Mouse (Mus musculus) forebrain, embryonic 16.5 days (tissue): ENCODE results near the gene Nsa2. TPM values are rescaled to one million over a fixed set of nuclear protein-coding genes. Genes with fewer than 3 reads are reported as not detected.

Experiments
- ATAC-seq: fragments of 200-750 bp; cut with Nextera tagmentation; 2 replicates; pipeline ENCODE4 v1.8.0; 2017; ENCODE audit warnings: mild to moderate bottlenecking, moderate library complexity
- H3K27ac ChIP-seq: fragments of 300-500 bp; sonication (generic); 2 replicates; pipeline ENCODE4 v1.5.1; 2014; ENCODE audit warnings: low read length, control low read depth
- H3K27me3 ChIP-seq: fragments of 300-500 bp; sonication (generic); replicated peaks from 2 replicates; pipeline ENCODE4 v1.6.1; 2014; ENCODE audit warnings: low read length; ENCODE audit not compliant: control insufficient read depth, insufficient read depth
- H3K36me3 ChIP-seq: fragments of 300-500 bp; sonication (generic); 2 replicates; pipeline ENCODE4 v1.6.1; 2014; ENCODE audit not compliant: control insufficient read depth, insufficient read depth
- H3K4me1 ChIP-seq: fragments of 300-500 bp; sonication (generic); replicated peaks from 2 replicates; pipeline ENCODE4 v1.6.1; 2014; ENCODE audit warnings: low read length; ENCODE audit not compliant: control insufficient read depth, insufficient read depth
- H3K4me2 ChIP-seq: fragments of 300-500 bp; sonication (generic); 2 replicates; pipeline ENCODE4 v1.6.1; 2014; ENCODE audit warnings: mild to moderate bottlenecking, low read length, control low read depth
- H3K4me3 ChIP-seq: fragments of 300-500 bp; sonication (generic); replicated peaks from 2 replicates; pipeline ENCODE4 v1.5.1; 2014; ENCODE audit warnings: mild to moderate bottlenecking, low read length, control low read depth
- H3K9ac ChIP-seq: fragments of 300-500 bp; sonication (generic); replicated peaks from 2 replicates; pipeline ENCODE4 v1.6.1; 2014; ENCODE audit warnings: low read depth, low read length, control low read depth
- H3K9me3 ChIP-seq: fragments of 300-500 bp; sonication (generic); 2 replicates; pipeline ENCODE4 v1.6.1; 2016; ENCODE audit warnings: low read length; ENCODE audit not compliant: control insufficient read depth
- WGBS: fragments of 180-500 bp; shearing (Covaris S2); extraction: QIAGEN DNeasy Blood & Tissue Kit; methylation state at CpG from one replicate; pipeline ENCODE4 v1.1.7; 2014; 5-methylcytosine and 5-hydroxymethylcytosine counted together
- polyA plus RNA-seq: library from polyadenylated mRNA; unstranded; fragments of >200 nt; fragmentation: Nextera tagmentation; extraction: Ambion mirVana; gene quantifications from 2 replicates; pipeline ENCODE4 v1.2.1, GENCODE M21; 2015

The Nsa2 gene
- polyA plus RNA-seq = 37.4 and 40.7 TPM in 2 replicates

DNA sequence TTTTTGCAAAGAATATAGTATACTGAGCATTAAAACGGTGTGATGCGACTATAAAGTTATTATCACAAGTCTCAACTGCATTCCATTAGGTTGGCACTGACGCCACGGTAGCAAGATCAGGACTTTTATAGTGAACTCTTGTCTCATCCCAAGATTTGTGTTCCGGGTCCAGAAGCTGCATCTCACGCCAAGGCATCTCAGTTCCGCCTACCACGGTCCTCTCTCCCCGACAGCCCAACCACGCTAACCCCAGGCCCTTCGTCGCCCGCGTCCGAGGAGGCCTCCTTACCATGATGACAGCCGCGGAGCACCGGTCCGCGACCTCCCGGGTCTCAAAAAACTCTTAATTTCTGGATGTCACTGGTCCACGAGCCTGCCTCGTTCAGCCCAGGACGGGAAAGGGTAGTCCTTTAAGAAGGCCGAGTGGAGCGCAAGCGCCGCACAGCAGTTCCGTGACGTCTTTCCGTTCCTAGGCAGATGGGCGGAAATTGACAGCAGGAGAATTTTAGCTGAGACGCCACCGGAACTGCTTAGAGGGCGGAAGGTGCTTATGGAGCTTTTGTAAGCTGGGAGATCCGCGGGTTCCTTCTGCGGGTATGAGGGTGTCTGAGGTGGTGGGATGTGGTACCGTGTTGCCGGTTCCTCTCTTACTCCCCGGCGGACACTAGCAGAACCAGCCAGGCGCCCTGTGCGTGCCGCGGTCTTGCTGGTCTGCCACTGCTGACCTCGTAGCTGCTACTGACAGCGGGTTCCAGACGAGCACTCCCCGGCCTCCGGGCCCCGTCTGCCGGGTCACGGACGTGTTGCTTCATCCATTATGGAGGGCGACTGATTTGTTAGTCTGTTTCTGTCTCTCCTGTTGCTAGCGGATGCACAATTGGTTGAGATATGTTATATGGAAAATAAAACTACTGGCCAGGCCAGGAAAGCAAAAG, at the start of gene Nsa2, which contains the start of gene Gfm2:
Gene Nsa2, minus strand, starts transcription at position 472 of the 935 bp plus-strand sequence.
Gene Gfm2, plus strand, starts transcription at position 472 of the 935 bp plus-strand sequence.
- ATAC-seq = peak; percentile 99
- under 1% methylated on average over 57 of the region's 57 CpGs for WGBS

DNA sequence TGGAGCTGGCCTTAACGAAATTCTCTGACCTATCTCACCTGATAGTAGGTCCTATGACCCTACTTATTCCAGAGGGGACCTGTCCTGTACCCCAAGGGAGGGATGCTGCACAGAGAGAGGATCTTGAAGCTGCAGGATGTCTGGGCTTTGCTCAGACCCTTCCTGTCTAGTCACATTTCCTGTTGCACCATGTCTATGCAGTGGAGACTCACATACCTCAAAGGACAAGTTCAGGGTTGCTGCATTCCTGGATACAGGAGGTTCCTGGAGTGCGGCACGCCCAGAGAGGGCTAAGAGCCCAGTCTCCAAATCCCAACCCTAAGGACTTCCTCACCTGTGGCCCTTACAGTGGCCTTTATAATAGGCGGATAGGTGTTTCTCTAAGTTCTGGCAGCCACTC, 48.6 kb upstream of the Nsa2 start:
- Histone ChIP-seq H3K4me2 (no peak overlapping the region), H3K4me3 (no peak overlapping the region), H3K27ac (no peak overlapping the region), H3K4me1 (no peaks in the 10 kb centered on the region), H3K9me3 (no peaks in the 10 kb centered on the region), H3K27me3 (no peaks in the 10 kb centered on the region), H3K9ac (no peak overlapping the region), H3K36me3 (no peaks in the 10 kb centered on the region)
- no peak for ATAC-seq
- 84% methylated on average over 4 of the region's 4 CpGs for WGBS

More for the DNA sequence above, at the start of gene Nsa2, which contains the start of gene Gfm2:
- peak within 1 kb of the TSS; percentile 92 for H3K27ac ChIP-seq
- H3K36me3 ChIP-seq = peaks cover 9% of the 10 kb centered on the region
- H3K9ac ChIP-seq = peak within 1 kb of the TSS; percentile 75
- no peaks in the 10 kb centered on the region for H3K27me3 ChIP-seq
- peak within 1 kb of the TSS; percentile 62 for H3K4me3 ChIP-seq
- H3K4me2 ChIP-seq = peak within 1 kb of the TSS; percentile 79
- H3K4me1 ChIP-seq = peaks cover 10% of the 10 kb centered on the region
- H3K9me3 ChIP-seq = no peaks in the 10 kb centered on the region

DNA sequence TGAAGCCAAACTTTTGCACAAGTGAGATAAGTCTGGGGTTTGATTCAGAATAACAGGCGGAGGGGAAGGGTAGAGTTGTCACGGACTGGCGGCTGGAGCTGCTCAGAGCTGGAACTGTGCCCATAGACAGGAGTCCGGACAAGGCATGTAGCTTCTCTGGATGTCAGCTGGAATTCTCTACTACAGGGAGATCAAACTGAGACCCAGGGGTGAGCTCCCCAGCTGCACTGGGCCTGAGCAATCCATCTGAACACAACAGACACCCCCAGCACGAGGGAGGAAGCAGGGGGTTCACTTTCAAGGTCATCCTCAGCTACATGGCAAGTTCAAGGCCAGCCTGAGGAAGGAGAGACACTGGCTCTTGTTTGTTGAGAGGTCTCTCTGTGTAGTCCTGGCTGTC, 46.9 kb upstream of the Nsa2 start:
- Histone ChIP-seq H3K4me2 (no peak overlapping the region), H3K9me3 (no peaks in the 10 kb centered on the region), H3K27ac (no peak overlapping the region), H3K4me3 (no peak overlapping the region), H3K9ac (no peak overlapping the region), H3K27me3 (no peaks in the 10 kb centered on the region), H3K36me3 (no peaks in the 10 kb centered on the region), H3K4me1 (peaks cover 7% of the 10 kb centered on the region; the same call in 1 of the 2 replicates)
- WGBS = 57% methylated on average over 5 of the region's 5 CpGs
- no peak for ATAC-seq

DNA sequence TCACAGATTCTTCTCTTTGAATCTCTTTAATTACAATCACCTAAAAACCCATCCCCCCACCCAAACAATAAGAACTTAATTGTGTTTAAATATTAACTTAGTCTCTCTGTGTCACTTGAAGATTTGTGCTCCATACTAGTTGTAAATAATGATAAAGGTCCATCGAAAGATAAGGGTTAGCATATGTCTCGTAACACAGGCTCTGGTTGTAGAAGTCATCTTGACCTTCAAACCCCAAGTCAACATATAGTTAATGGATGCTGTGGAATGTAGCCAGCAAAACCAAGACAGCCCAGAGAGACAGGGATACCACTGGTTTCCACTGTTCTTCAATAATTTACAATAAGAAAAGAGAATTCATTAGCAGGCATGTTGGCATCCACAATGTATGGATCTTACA, 46.4 kb upstream of the Nsa2 start:
- no peaks in the 10 kb centered on the region for H3K36me3 ChIP-seq
- H3K4me1 ChIP-seq = peaks cover 7% of the 10 kb centered on the region; the same call in 1 of the 2 replicates
- no peak overlapping the region for H3K27ac ChIP-seq
- no peak overlapping the region for H3K4me3 ChIP-seq
- H3K9ac ChIP-seq = no peak overlapping the region
- 97% methylated on average over 2 of the region's 2 CpGs for WGBS
- H3K4me2 ChIP-seq = no peak overlapping the region
- no peaks in the 10 kb centered on the region for H3K27me3 ChIP-seq
- no peak for ATAC-seq
- H3K9me3 ChIP-seq = no peaks in the 10 kb centered on the region

DNA sequence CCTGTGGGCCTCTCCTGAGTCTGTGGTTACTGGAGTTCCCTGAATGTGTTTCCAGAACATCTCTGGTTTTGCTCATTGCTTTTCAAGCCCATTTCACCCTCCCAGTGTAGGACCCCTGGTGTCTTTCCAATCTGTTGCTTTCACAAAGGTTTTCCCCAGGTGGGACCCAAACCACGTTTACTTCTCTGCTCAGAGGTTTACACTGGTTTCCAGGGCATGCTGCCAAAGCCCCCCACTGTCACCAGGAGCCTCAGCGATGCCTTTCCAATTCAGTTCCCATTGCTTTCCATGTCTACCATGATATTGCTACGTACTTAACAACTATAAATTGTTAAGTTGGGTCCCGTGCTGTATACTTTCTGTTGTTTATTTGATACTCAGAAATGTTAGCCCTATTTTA, 45.1 kb upstream of the Nsa2 start:
- H3K4me3 ChIP-seq = no peak overlapping the region
- peaks cover 7% of the 10 kb centered on the region; the same call in 1 of the 2 replicates for H3K4me1 ChIP-seq
- H3K9ac ChIP-seq = no peak overlapping the region
- WGBS = 62% methylated on average over 4 of the region's 4 CpGs
- H3K36me3 ChIP-seq = no peaks in the 10 kb centered on the region
- H3K4me2 ChIP-seq = no peak overlapping the region
- no peak overlapping the region for H3K27ac ChIP-seq
- no peaks in the 10 kb centered on the region for H3K27me3 ChIP-seq
- H3K9me3 ChIP-seq = no peaks in the 10 kb centered on the region
- ATAC-seq = no peak

DNA sequence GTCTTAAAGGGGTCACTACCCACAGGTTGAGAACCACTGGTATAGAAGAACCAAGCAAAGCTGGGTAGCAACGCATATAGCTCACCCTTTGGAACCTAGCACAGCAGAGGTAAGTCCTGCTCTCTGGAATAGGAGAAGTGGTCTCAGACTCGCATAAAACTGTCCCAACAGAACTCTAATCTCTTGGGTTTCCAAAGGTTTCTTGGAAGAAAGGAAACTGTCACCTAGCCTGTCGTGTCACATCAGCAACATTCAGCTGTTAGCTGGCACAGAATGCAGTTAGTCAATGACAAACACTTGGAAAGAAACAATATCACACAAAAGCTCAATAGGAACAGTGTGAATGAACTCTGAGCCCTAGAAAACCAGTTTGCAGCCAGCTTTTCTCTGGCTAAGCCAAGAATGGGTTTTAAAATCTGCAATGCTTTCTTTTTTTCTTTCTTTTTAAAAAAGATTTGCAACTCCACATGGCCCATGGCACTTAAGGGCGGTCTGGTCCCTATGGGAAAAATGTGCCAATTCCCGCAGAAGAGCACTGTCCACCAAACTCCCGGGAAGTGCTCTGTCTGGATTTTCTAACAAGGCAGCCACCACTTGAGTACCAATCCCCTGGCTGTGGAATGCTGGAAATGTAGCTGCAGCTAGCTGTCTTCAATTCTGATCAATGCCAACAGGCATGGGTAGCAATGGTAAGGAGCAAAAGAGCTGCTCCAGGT, 42.5 kb upstream of the Nsa2 start:
- Histone ChIP-seq H3K27me3 (no peaks in the 10 kb centered on the region), H3K4me3 (no peak overlapping the region), H3K4me1 (peaks cover 7% of the 10 kb centered on the region; the same call in 1 of the 2 replicates), H3K4me2 (no peak overlapping the region), H3K27ac (peak overlapping the region; percentile 30; the same call in 1 of the 2 replicates), H3K9me3 (no peaks in the 10 kb centered on the region), H3K9ac (no peak overlapping the region), H3K36me3 (peaks cover 7% of the 10 kb centered on the region)
- 21% methylated on average over 6 of the region's 6 CpGs for WGBS
- peak; percentile 73; the same call in 1 of the 2 replicates for ATAC-seq

DNA sequence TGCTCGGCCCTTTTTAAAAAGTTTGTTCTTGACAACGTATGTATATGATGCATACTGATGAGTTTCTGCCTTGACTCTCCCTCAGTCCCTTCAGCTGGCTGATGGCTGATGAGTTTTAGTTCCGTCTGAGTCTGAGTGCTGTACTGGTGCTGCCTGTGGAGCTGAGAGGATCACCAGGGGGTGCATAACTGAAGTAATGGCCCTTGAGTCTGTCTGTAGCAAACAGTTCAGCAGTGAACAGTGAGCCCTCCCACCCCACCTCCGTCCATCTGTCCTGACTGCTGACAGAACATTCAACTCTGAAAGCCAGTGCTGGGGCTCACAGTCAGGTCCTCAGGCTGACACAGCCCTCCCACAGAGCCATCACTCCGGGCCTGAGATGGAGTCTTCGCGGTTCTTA, 41.2 kb upstream of the Nsa2 start:
- Histone ChIP-seq H3K36me3 (peaks cover 14% of the 10 kb centered on the region), H3K4me2 (no peak overlapping the region), H3K27ac (no peak overlapping the region), H3K4me1 (peaks cover 7% of the 10 kb centered on the region; the same call in 1 of the 2 replicates), H3K9ac (no peak overlapping the region), H3K9me3 (no peaks in the 10 kb centered on the region), H3K4me3 (no peak overlapping the region), H3K27me3 (no peaks in the 10 kb centered on the region)
- ATAC-seq = no peak
- WGBS = 68% methylated on average over 7 of the region's 7 CpGs

DNA sequence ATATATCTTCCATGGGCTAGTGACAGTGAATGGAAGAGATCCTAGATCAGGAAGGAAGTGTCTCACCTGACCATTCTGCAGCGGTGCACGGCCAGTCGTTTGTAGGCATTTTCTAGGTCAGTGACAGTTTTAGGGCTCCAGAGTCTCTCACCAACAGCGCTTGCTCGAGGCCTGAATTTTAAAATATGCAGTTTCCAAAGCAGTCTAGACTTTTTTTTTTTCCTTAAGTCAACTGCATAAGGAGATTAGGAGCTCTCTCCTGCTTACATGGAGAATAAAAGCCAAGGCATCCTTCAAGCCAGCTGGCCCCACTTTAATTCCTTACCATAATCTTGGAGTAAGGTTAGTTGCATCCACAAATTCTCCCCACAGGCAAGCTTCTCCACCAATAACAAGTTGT, 39.0 kb upstream of the Nsa2 start:
- 84% methylated on average over 5 of the region's 5 CpGs for WGBS
- peaks cover 7% of the 10 kb centered on the region; the same call in 1 of the 2 replicates for H3K4me1 ChIP-seq
- peaks cover 26% of the 10 kb centered on the region for H3K36me3 ChIP-seq
- no peaks in the 10 kb centered on the region for H3K27me3 ChIP-seq
- H3K27ac ChIP-seq = no peak overlapping the region
- no peak overlapping the region for H3K9ac ChIP-seq
- no peak overlapping the region for H3K4me2 ChIP-seq
- H3K9me3 ChIP-seq = no peaks in the 10 kb centered on the region
- no peak overlapping the region for H3K4me3 ChIP-seq
- no peak for ATAC-seq
